Mouse (Mus musculus) MEL (cell line): ENCODE measurements around the gene Mapt. TPM values are rescaled to one million over a fixed set of nuclear protein-coding genes. Genes with fewer than 3 reads are reported as not detected.
A peak's percentile ranks its signal among the peaks of the same experiment; 100 is the strongest.

ENCODE experiments used
- DNase-seq: peaks from one replicate; pipeline ENCODE4 v3.0.0; 2011; ENCODE audit warnings: low read depth, low spot score
- H3K27ac ChIP-seq: 2 replicates; pipeline ENCODE4 v1.5.1; 2012; ENCODE audit warnings: low read depth, mild to moderate bottlenecking, control low read depth, low read length, moderate library complexity; ENCODE audit not compliant: control insufficient read depth
- H3K27me3 ChIP-seq, 2 experiments: fragments of 150-350 bp in 1 of 2; sonication (generic) in 1 of 2; 2 replicates each; pipeline ENCODE4 v1.6.1; 2012; ENCODE audit warnings: low read length in 2 of 2, mild to moderate bottlenecking in 2 of 2, improper control_type of control experiment in 1 of 2, moderate library complexity in 1 of 2; ENCODE audit not compliant: insufficient read depth in 2 of 2, control insufficient read depth in 1 of 2
- H3K36me3 ChIP-seq, 2 experiments: 2 replicates each; pipeline ENCODE4 v1.6.1; 2012 to 2014; ENCODE audit warnings: low read length in 2 of 2, improper control_type of control experiment in 1 of 2, inconsistent platforms in 1 of 2, mild to moderate bottlenecking in 1 of 2; ENCODE audit not compliant: insufficient read depth in 2 of 2, control insufficient read depth in 1 of 2
- H3K4me1 ChIP-seq, 2 experiments: fragments of 150-350 bp in 1 of 2; sonication (generic) in 1 of 2; 2 replicates each; pipeline ENCODE4 v1.6.1; 2012; ENCODE audit warnings: low read length in 2 of 2, improper control_type of control experiment in 1 of 2, mild to moderate bottlenecking in 1 of 2; ENCODE audit not compliant: insufficient read depth in 2 of 2, control insufficient read depth in 1 of 2
- H3K4me3 ChIP-seq, 2 experiments: fragments of 150-350 bp in 1 of 2; sonication (generic) in 1 of 2; 2 replicates each; pipeline ENCODE4 v1.5.1; 2012; ENCODE audit warnings: low read depth in 2 of 2, low read length in 2 of 2, mild to moderate bottlenecking in 2 of 2, moderate library complexity in 2 of 2, control low read depth in 1 of 2, improper control_type of control experiment in 1 of 2; ENCODE audit not compliant: control insufficient read depth in 1 of 2, insufficient read depth in 1 of 2
- H3K79me2 ChIP-seq: 2 replicates; pipeline ENCODE4 v1.6.1; 2012; ENCODE audit warnings: mild to moderate bottlenecking, low read length, moderate library complexity; ENCODE audit not compliant: control insufficient read depth, poor library complexity, insufficient read depth
- H3K9ac ChIP-seq: 2 replicates; pipeline ENCODE4 v1.6.1; 2012; ENCODE audit warnings: low read depth, mild to moderate bottlenecking, control low read depth, low read length, moderate library complexity; ENCODE audit not compliant: control insufficient read depth, poor library complexity, severe bottlenecking
- H3K9me3 ChIP-seq: fragments of 150-350 bp; sonication (generic); replicated peaks from 2 replicates; pipeline ENCODE4 v1.6.1; 2012; ENCODE audit warnings: mild to moderate bottlenecking, low read length, improper control_type of control experiment, moderate library complexity; ENCODE audit not compliant: insufficient read depth
- BHLHE40 ChIP-seq: IDR thresholded peaks from 2 replicates; pipeline ENCODE4 v1.6.1; 2012; ENCODE audit warnings: low read depth, mild to moderate bottlenecking, inconsistent platforms, low read length, improper control_type of control experiment, borderline replicate concordance
- CHD1 ChIP-seq: IDR thresholded peaks from 2 replicates; pipeline ENCODE4 v1.6.1; 2012; ENCODE audit warnings: low read depth, mild to moderate bottlenecking, inconsistent platforms, low read length, improper control_type of control experiment
- CHD2 ChIP-seq: IDR thresholded peaks from 2 replicates; pipeline ENCODE4 v1.6.1; 2011; ENCODE audit warnings: low read length, improper control_type of control experiment
- EP300 ChIP-seq, 2 experiments: IDR thresholded peaks; 2 replicates each; pipeline ENCODE4 v1.6.1; 2011; ENCODE audit warnings: improper control_type of control experiment in 2 of 2, low read length in 2 of 2, low read depth in 1 of 2, mild to moderate bottlenecking in 1 of 2
- ETS1 ChIP-seq: IDR thresholded peaks from 2 replicates; pipeline ENCODE4 v1.6.1; 2012; ENCODE audit warnings: low read depth, mild to moderate bottlenecking, inconsistent platforms, low read length, improper control_type of control experiment, moderate library complexity
- GATA1 ChIP-seq: IDR thresholded peaks from 2 replicates; pipeline ENCODE4 v1.6.1; 2011; ENCODE audit warnings: low read depth, low read length, improper control_type of control experiment
- JUND ChIP-seq: IDR thresholded peaks from 2 replicates; pipeline ENCODE4 v1.6.1; 2011; ENCODE audit warnings: low read depth, mild to moderate bottlenecking, improper control_type of control experiment, low read length
- KAT2A ChIP-seq: conservative IDR thresholded peaks from 2 replicates; pipeline ENCODE4 v1.6.1; 2012; ENCODE audit warnings: low read depth, low read length, improper control_type of control experiment, inconsistent platforms
- MAFK ChIP-seq: IDR thresholded peaks from 2 replicates; pipeline ENCODE4 v1.6.1; 2011; ENCODE audit warnings: low read depth, mild to moderate bottlenecking, low read length, improper control_type of control experiment, borderline replicate concordance
- MAX ChIP-seq: IDR thresholded peaks from 2 replicates; pipeline ENCODE4 v1.6.1; 2011; ENCODE audit warnings: low read length, improper control_type of control experiment
- MAZ ChIP-seq: IDR thresholded peaks from 2 replicates; pipeline ENCODE4 v1.6.1; 2012; ENCODE audit warnings: low read depth, mild to moderate bottlenecking, inconsistent platforms, low read length, improper control_type of control experiment
- MXI1 ChIP-seq: IDR thresholded peaks from 2 replicates; pipeline ENCODE4 v1.6.1; 2011; ENCODE audit warnings: mild to moderate bottlenecking, low read depth, low read length, improper control_type of control experiment
- MYB ChIP-seq: IDR thresholded peaks from 2 replicates; pipeline ENCODE4 v1.6.1; 2011; ENCODE audit warnings: mild to moderate bottlenecking, low read depth, low read length, improper control_type of control experiment
- NRF1 ChIP-seq: IDR thresholded peaks from 2 replicates; pipeline ENCODE4 v1.6.1; 2014; ENCODE audit warnings: low read depth, mild to moderate bottlenecking, inconsistent platforms, low read length, improper control_type of control experiment, moderate library complexity; ENCODE audit not compliant: poor library complexity, insufficient read depth, severe bottlenecking
- POLR2A ChIP-seq, 2 experiments: IDR thresholded peaks; 2 replicates each; pipeline ENCODE4 v1.6.1; 2011 to 2012; ENCODE audit warnings: low read length in 2 of 2, mild to moderate bottlenecking in 2 of 2, control low read depth in 1 of 2, improper control_type of control experiment in 1 of 2, low read depth in 1 of 2, moderate library complexity in 1 of 2; ENCODE audit not compliant: control insufficient read depth in 1 of 2, insufficient read depth in 1 of 2, poor library complexity in 1 of 2
- RAD21 ChIP-seq: IDR thresholded peaks from 2 replicates; pipeline ENCODE4 v1.6.1; 2011; ENCODE audit warnings: mild to moderate bottlenecking, low read depth, low read length, improper control_type of control experiment
- RCOR1 ChIP-seq: IDR thresholded peaks from 2 replicates; pipeline ENCODE4 v1.6.1; 2012; ENCODE audit warnings: low read depth, mild to moderate bottlenecking, inconsistent platforms, low read length, improper control_type of control experiment
- SIN3A ChIP-seq: IDR thresholded peaks from 2 replicates; pipeline ENCODE4 v1.6.1; 2012; ENCODE audit warnings: low read length, improper control_type of control experiment, inconsistent platforms
- SMC3 ChIP-seq: IDR thresholded peaks from 2 replicates; pipeline ENCODE4 v1.6.1; 2011; ENCODE audit warnings: low read depth, low read length, improper control_type of control experiment
- TAL1 ChIP-seq: IDR thresholded peaks from 2 replicates; pipeline ENCODE4 v1.6.1; 2012; ENCODE audit warnings: mild to moderate bottlenecking, inconsistent platforms, low read length, moderate library complexity, mixed read lengths
- TBP ChIP-seq: IDR thresholded peaks from 2 replicates; pipeline ENCODE4 v1.8.0; 2011; ENCODE audit warnings: low read depth, low read length, improper control_type of control experiment
- TCF12 ChIP-seq: IDR thresholded peaks from 2 replicates; pipeline ENCODE4 v1.6.1; 2014; ENCODE audit warnings: low read depth, mild to moderate bottlenecking, inconsistent platforms, low read length, improper control_type of control experiment, moderate library complexity
- USF1 ChIP-seq: IDR thresholded peaks from 2 replicates; pipeline ENCODE4 v1.6.1; 2014; ENCODE audit warnings: low read depth, mild to moderate bottlenecking, inconsistent platforms, low read length, improper control_type of control experiment, moderate library complexity
- USF2 ChIP-seq, 2 experiments: IDR thresholded peaks; 2 replicates each; pipeline ENCODE4 v1.6.1; 2011 to 2012; ENCODE audit warnings: improper control_type of control experiment in 2 of 2, low read length in 2 of 2, borderline replicate concordance in 1 of 2, inconsistent platforms in 1 of 2, low read depth in 1 of 2, mild to moderate bottlenecking in 1 of 2; ENCODE audit not compliant: insufficient read depth in 1 of 2
- ZC3H11A ChIP-seq: IDR thresholded peaks from 2 replicates; pipeline ENCODE4 v1.6.1; 2012; ENCODE audit warnings: low read depth, mild to moderate bottlenecking, inconsistent platforms, low read length, improper control_type of control experiment
- ZKSCAN1 ChIP-seq: IDR thresholded peaks from 2 replicates; pipeline ENCODE4 v1.6.1; 2012; ENCODE audit warnings: low read depth, mild to moderate bottlenecking, inconsistent platforms, low read length, improper control_type of control experiment, moderate library complexity
- ZMIZ1 ChIP-seq: IDR thresholded peaks from 2 replicates; pipeline ENCODE4 v1.6.1; 2012; ENCODE audit warnings: low read depth, mild to moderate bottlenecking, inconsistent platforms, low read length, improper control_type of control experiment, moderate library complexity
- ZNF384 ChIP-seq: IDR thresholded peaks from 2 replicates; pipeline ENCODE4 v1.6.1; 2012; ENCODE audit warnings: low read depth, mild to moderate bottlenecking, inconsistent platforms, low read length, improper control_type of control experiment
- polyA plus RNA-seq, 2 experiments: library from polyadenylated mRNA; stranded (reverse) in 1 of 2; unstranded in 1 of 2; fragments of >175 nt in 1 of 2; fragments of >200 nt in 1 of 2; gene quantifications; 2 replicates each; pipeline versions ENCODE4 v1.2.1 to v1.2.4; 2012; ENCODE audit warnings: low replicate concordance in 2 of 2, low read depth in 1 of 2; ENCODE audit not compliant: insufficient read length in 2 of 2, insufficient read depth in 1 of 2, missing spikeins in 1 of 2
- total RNA-seq: library from RNA; depleted of rRNA; stranded (reverse); fragments of 300-350 nt; gene quantifications from 2 replicates; pipeline ENCODE4 v1.2.3, GENCODE M21; 2012

The Mapt gene
- total and polyA plus RNA-seq, 3 experiments: 0.89 to 1.7 TPM; not detected in 1

DNA sequence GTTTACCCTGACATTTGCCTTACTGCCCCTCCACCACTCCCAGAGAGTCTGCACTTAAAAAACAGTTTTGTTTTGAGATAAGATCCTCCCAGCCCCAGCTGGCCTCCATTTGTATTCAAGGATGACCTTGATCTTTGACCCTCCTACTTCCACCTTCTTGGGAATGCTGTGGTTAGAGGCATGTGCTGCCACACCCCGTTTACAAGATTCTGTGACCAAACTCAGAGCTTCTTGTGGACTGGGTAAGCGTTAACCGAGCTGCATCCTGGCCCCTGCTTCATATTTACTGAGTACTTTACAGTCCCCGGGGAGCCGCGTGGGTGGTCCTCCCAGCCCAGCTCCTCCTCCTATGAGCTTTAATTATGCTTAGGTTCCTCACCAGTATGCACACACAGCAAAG, 64.5 kb downstream of the Mapt start (continued):
- no peak for TF ChIP-seq MAFK
- TF ChIP-seq MYB: no peak
- no peak for TF ChIP-seq POLR2A (IDR thresholded peaks at IDR 0.05; ENCODE audit: control insufficient read depth in 1 of 2, insufficient read depth in 1 of 2, low read depth in 1 of 2, low read length in 2 of 2, poor library complexity in 1 of 2)
- peak; percentile 47; the same call in 1 of the 2 replicates for TF ChIP-seq GATA1
- peak; percentile 59; the same call in 1 of the 2 replicates for TF ChIP-seq BHLHE40
- TF ChIP-seq ZNF384: peak; percentile 29; the same call in 1 of the 2 replicates
- TF ChIP-seq CHD2: no peak
- TF ChIP-seq NRF1: no peak
- TF ChIP-seq ZC3H11A: no peak
- TF ChIP-seq USF1: peak; percentile 24; the same call in 1 of the 2 replicates
- no peak for TF ChIP-seq USF2 (IDR thresholded peaks at IDR 0.05; ENCODE audit: borderline replicate concordance in 1 of 2, insufficient read depth in 1 of 2, low read depth in 1 of 2, low read length in 2 of 2)
- TF ChIP-seq SMC3: no peak
- TF ChIP-seq TBP: peak; percentile 38; the same call in 1 of the 2 replicates
- TF ChIP-seq JUND: peak; percentile 42; the same call in 1 of the 2 replicates

DNA sequence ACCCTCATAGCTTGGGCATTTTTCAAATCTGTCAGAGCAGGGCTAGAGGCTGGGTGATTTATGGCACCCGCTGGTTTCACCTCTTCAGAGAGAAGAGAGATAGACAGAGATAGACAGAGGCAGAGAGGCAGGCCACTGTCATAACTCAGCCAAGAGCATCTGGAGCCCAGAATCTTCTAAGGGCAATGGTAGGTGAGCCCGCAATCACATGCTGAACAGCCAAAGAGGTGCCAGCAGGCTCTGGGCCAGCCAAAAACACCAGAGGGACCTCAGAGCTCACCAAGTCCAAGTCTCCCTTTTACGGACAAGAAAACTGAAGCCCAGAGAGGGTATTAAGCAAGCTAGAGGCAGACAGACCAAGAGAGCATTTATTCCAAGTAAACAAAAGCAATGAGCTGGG, 66.5 kb downstream of the Mapt start:
- Histone ChIP-seq H3K27ac (no peak overlapping the region), H3K9me3 (no peaks in the 10 kb centered on the region), H3K9ac (no peak overlapping the region), H3K36me3 (peaks cover 0 to 31% of the 10 kb centered on the region in 2 experiments; a peak in 2 of 4 replicates), H3K79me2 (no peaks in the 10 kb centered on the region), H3K4me3 (no peak overlapping the region), H3K27me3 (no peaks in the 10 kb centered on the region), H3K4me1 (peaks cover 19 to 43% of the 10 kb centered on the region in 2 experiments)
- no peak for DNase-seq
- TF ChIP-seq MAZ (no peak), MAFK (no peak), TBP (no peak), MAX (no peak), BHLHE40 (no peak), RCOR1 (no peak), ZC3H11A (no peak), POLR2A (IDR thresholded peaks at IDR 0.05; ENCODE audit: control insufficient read depth in 1 of 2, insufficient read depth in 1 of 2, low read depth in 1 of 2, low read length in 2 of 2, poor library complexity in 1 of 2) (no peak)

DNA sequence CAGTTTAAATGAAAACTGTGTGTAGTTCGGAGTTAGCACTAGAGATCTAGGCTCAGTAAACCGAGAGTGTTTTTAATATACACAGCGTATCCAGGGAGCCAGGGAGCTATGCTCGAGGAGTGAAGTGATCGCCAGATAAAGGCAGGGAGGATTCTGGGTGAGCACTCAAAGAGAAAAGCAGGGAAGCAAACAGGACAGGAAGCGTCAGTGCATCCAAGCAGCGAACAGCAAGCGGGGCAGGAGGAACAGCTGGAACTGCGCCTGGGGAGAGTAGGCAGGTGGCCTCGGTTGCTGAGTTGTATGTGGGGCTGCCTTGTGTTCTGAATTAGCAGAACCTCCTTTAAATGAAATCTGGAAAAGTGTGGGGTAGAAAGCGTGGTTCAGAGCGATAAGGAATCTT, 71.4 kb downstream of the Mapt start:
- Histone ChIP-seq H3K79me2 (no peaks in the 10 kb centered on the region), H3K9ac (peak overlapping the region; percentile 4), H3K4me3 (peak overlapping the region; percentile 17 to 47), H3K9me3 (no peaks in the 10 kb centered on the region), H3K4me1 (peaks cover 4 to 18% of the 10 kb centered on the region in 2 experiments), H3K36me3 (peaks cover 0 to 7% of the 10 kb centered on the region in 2 experiments; a peak in 2 of 4 replicates), H3K27me3 (no peaks in the 10 kb centered on the region), H3K27ac (no peak overlapping the region)
- DNase-seq: peak; percentile 64
- TF ChIP-seq TCF12: no peak
- no peak for TF ChIP-seq ZMIZ1
- TF ChIP-seq NRF1: no peak
- no peak for TF ChIP-seq KAT2A
- peak in 1 of 2 experiments; percentile 19; a peak in 1 of 4 replicates for TF ChIP-seq EP300 (IDR thresholded peaks at IDR 0.05; ENCODE audit: low read depth in 1 of 2, low read length in 2 of 2)
- TF ChIP-seq ETS1: no peak
- no peak for TF ChIP-seq GATA1
- TF ChIP-seq MAX: no peak
- no peak for TF ChIP-seq RAD21
- no peak for TF ChIP-seq ZKSCAN1
- TF ChIP-seq TBP: 0 out of 2 replicates have a peak, but pooled peaks have one; percentile 44
- no peak for TF ChIP-seq POLR2A (IDR thresholded peaks at IDR 0.05; ENCODE audit: control insufficient read depth in 1 of 2, insufficient read depth in 1 of 2, low read depth in 1 of 2, low read length in 2 of 2, poor library complexity in 1 of 2)
- 0 out of 2 replicates have a peak, but pooled peaks have one; percentile 72 for TF ChIP-seq CHD1
- no peak for TF ChIP-seq TAL1
- no peak for TF ChIP-seq BHLHE40
- TF ChIP-seq MXI1: no peak
- TF ChIP-seq SIN3A: peak; percentile 45; the same call in 1 of the 2 replicates
